ENCODE assay signal across 11 mouse cellular contexts in the genomic region with DNA sequence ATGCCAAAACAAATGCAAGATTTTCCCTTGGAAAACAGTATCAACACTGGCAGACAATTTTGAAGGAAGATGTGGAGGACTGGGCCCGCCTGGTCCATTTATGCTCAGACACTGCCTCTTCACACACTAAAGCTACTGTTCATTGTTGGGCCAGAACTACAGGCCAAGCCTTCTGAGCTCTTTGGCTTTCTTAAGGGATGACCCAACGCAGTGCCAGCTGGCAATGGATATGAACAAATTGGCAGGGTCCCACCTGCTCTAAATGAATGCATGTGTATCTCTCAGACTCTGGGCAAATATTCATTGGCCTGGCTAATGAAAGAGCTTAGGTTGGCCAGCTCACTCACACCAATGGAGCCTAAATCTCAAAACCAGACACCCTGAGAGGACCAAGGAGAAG.
DNase-seq lines count a peak whose midpoint lies in the region.
"Had no signal": no experiment of that assay in that cellular context is flagged by ENCODE, and none has a peak within 500 bp of the region (broad histone marks: within the 10 kb centered on the region; RNA-seq: fewer than 3 reads in every experiment).

No protein-coding gene starts in this region.

- intact Hi-C loops in gastrocnemius, postnatal 14 days (cut with DNase I; ENCODE audit: low total_unique reads), result no loop called here

- peak; percentile 3 for DNase-seq in adrenal gland, postnatal 25 days
- no peak for DNase-seq in adrenal gland, adult 18-20 months (ENCODE audit: low spot score in 2 of 2)
- peak; percentile 9 for DNase-seq in layer of hippocampus, adult 11-12 months (ENCODE audit: low spot score)
- DNase-seq in layer of hippocampus, postnatal 25 days (ENCODE audit: extremely low spot score in 1 of 2, low spot score in 1 of 2), result no peak
- peak; percentile 1 for DNase-seq in cerebellum, adult 8-10 months
- peak; percentile 23 for DNase-seq in gastrocnemius, postnatal 14 days
- DNase-seq in liver, result no peak
- DNase-seq in ovary, adult 18-20 months (ENCODE audit: low spot score), result no peak
- DNase-seq: kidney, adult 2 months; liver, postnatal 0 days; thymus, adult 18-20 months had no signal

Comparison
In these comparisons a context has a peak if more than half of its experiments do, and no peak if none do; other contexts are left out.
1. DNase-seq: peak in adrenal gland, postnatal 25 days (single experiment), layer of hippocampus, adult 11-12 months (single experiment), cerebellum, adult 8-10 months (single experiment) and gastrocnemius, postnatal 14 days (single experiment); none in adrenal gland, adult 18-20 months (0 of 2), layer of hippocampus, postnatal 25 days (0 of 2), liver (single experiment) and ovary, adult 18-20 months (single experiment).